Mouse (Mus musculus) ES-E14 (cell line): ENCODE measurements around the gene Glt28d2. TPM values are rescaled to one million over a fixed set of nuclear protein-coding genes. Genes with fewer than 3 reads are reported as not detected.
A peak's percentile ranks its signal among the peaks of the same experiment; 100 is the strongest.

Experiments
- DNase-seq: peaks from one replicate; pipeline ENCODE4 v3.0.0-alpha.2; 2013; ENCODE audit warnings: low read depth, low spot score
- H3K27ac ChIP-seq: 2 replicates; pipeline ENCODE4 v1.5.1; 2012; ENCODE audit warnings: low read depth, mild to moderate bottlenecking, low read length, moderate library complexity, mixed read lengths; ENCODE audit not compliant: poor library complexity, insufficient read depth, severe bottlenecking
- H3K36me3 ChIP-seq: 2 replicates; pipeline ENCODE4 v1.6.1; 2012; ENCODE audit warnings: mild to moderate bottlenecking, low read length, moderate library complexity, mixed read lengths; ENCODE audit not compliant: control insufficient read depth, poor library complexity, insufficient read depth, severe bottlenecking
- H3K4me1 ChIP-seq, 2 experiments: fragments of 150-350 bp in 1 of 2; sonication (generic) in 1 of 2; 2 replicates each; pipeline ENCODE4 v1.6.1; 2012; ENCODE audit warnings: low read length in 2 of 2, mild to moderate bottlenecking in 1 of 2, mixed read lengths in 1 of 2; ENCODE audit not compliant: control insufficient read depth in 2 of 2, insufficient read depth in 2 of 2, poor library complexity in 1 of 2
- H3K4me3 ChIP-seq, 2 experiments: fragments of 150-350 bp in 1 of 2; sonication (generic) in 1 of 2; 2 replicates each; pipeline ENCODE4 v1.5.1; 2012; ENCODE audit warnings: low read length in 2 of 2, low read depth in 1 of 2, mild to moderate bottlenecking in 1 of 2, mixed read lengths in 1 of 2; ENCODE audit not compliant: insufficient read depth in 1 of 2, poor library complexity in 1 of 2, severe bottlenecking in 1 of 2
- H3K9ac ChIP-seq: 2 replicates; pipeline ENCODE4 v1.6.1; 2012; ENCODE audit warnings: low read depth, mild to moderate bottlenecking, low read length, mixed read lengths; ENCODE audit not compliant: poor library complexity, insufficient read depth, severe bottlenecking
- H3K9me3 ChIP-seq: fragments of 150-350 bp; sonication (generic); 2 replicates; pipeline ENCODE4 v1.6.1; 2012; ENCODE audit warnings: low read depth, mild to moderate bottlenecking, low read length; ENCODE audit not compliant: control insufficient read depth, insufficient read depth
- CHD2 ChIP-seq: IDR thresholded peaks from 2 replicates; pipeline ENCODE4 v1.6.1; 2014; ENCODE audit warnings: mild to moderate bottlenecking, low read depth, low read length, inconsistent platforms
- HCFC1 ChIP-seq: IDR thresholded peaks from 2 replicates; pipeline ENCODE4 v1.6.1; 2012; ENCODE audit warnings: low read length, inconsistent platforms, borderline replicate concordance; ENCODE audit not compliant: insufficient read depth
- MAFK ChIP-seq: IDR thresholded peaks from 2 replicates; pipeline ENCODE4 v1.6.1; 2014; ENCODE audit warnings: mild to moderate bottlenecking, low read depth, low read length, inconsistent platforms; ENCODE audit not compliant: insufficient read depth
- ZC3H11A ChIP-seq: IDR thresholded peaks from 2 replicates; pipeline ENCODE4 v1.6.1; 2012; ENCODE audit warnings: low read depth, mild to moderate bottlenecking, inconsistent platforms, low read length, borderline replicate concordance
- ZNF384 ChIP-seq: IDR thresholded peaks from 2 replicates; pipeline ENCODE4 v1.6.1; 2012; ENCODE audit warnings: low read depth, low read length, inconsistent platforms
- in situ Hi-C, 2 experiments: fragments of 600-800 bp; cut with MboI; formaldehyde crosslinking; loops; one replicate each; pipeline ENCODE4 v1.15.1; 2025; ENCODE audit warnings: low sequenced_read_pairs in 2 of 2, inconsistent platforms in 1 of 2; ENCODE audit not compliant: unreplicated experiment in 2 of 2
- total RNA-seq: library from RNA; depleted of rRNA; stranded (reverse); fragments of 300-350 nt; gene quantifications from 2 replicates; pipeline ENCODE4 v1.2.3, GENCODE M21; 2012

Glt28d2 gene
- total RNA-seq, 1 experiment: 0.18 TPM

- Histone ChIP-seq H3K4me1 (no peaks in the 10 kb centered on the region), H3K4me3 (no peak overlapping the region), H3K36me3 (no peaks in the 10 kb centered on the region), H3K27ac (no peak overlapping the region), H3K9me3 (no peaks in the 10 kb centered on the region), H3K9ac (no peak overlapping the region)
- in situ Hi-C loops: no loop called here
- TF ChIP-seq ZNF384: no peak
- TF ChIP-seq CHD2: no peak
- no peak for TF ChIP-seq MAFK
- TF ChIP-seq ZC3H11A: no peak
- TF ChIP-seq HCFC1: no peak
- no peak for DNase-seq
These were observed 17.1 kb upstream of the Glt28d2 start for GRCm38 (mm10) chr3:85904371-85904770.

DNA sequence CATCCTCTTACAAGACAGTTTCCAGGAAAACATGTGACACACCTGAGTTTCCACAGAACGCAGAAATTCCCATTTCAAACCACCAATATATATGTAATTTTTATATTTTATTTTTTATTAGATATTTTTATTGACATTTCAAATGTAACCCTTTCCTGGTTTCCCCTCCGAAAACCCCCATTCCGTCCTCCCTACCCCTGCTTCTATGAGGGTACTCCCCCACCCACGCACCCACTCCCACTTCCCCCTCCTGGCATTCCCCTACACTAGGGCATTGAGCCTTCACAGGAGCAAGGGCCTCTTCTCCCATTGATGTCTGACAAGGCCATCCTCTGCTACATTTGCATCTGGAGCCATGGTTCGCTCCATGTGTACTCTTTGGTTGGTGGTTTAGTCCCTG lies 7.7 kb upstream of the Glt28d2 start:
- no peaks in the 10 kb centered on the region for H3K36me3 ChIP-seq
- H3K9ac ChIP-seq: no peak overlapping the region; the same call in 1 of the 2 replicates
- DNase-seq: no peak
- TF ChIP-seq CHD2 (no peak), ZC3H11A (no peak), HCFC1 (no peak), ZNF384 (no peak), MAFK (no peak)
- no peaks in the 10 kb centered on the region for H3K4me1 ChIP-seq
- H3K27ac ChIP-seq: no peak overlapping the region
- in situ Hi-C loops: no loop called here
- no peaks in the 10 kb centered on the region for H3K9me3 ChIP-seq
- no peak overlapping the region for H3K4me3 ChIP-seq

DNA sequence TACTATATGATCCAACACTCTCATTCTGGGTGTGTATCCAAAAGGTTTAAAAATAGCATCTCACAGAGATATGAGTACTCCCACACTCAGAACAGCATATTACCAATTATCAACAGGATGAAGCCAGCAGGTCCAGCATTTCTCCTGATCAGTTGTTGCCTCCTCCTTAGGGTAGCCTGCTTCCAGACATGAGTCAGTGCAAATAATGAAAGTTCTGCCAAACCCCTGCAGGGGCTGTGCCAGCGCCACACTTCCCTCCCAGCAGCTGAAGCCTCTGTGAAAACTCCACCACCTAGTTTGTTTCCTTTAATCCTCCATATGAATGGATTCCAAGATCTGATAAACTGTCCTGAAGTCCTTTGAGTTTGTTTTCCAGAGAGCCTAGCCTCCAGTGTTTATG lies 4.3 kb upstream of the Glt28d2 start:
- H3K9ac ChIP-seq: no peak overlapping the region
- H3K9me3 ChIP-seq: no peaks in the 10 kb centered on the region
- H3K4me1 ChIP-seq: peaks cover 0 to 8% of the 10 kb centered on the region in 2 experiments; a peak in 1 of 4 replicates
- in situ Hi-C loops: no loop called here
- DNase-seq: no peak
- no peaks in the 10 kb centered on the region for H3K36me3 ChIP-seq
- TF ChIP-seq MAFK: no peak
- no peak for TF ChIP-seq ZNF384
- TF ChIP-seq HCFC1: no peak
- no peak for TF ChIP-seq CHD2
- no peak for TF ChIP-seq ZC3H11A
- no peak overlapping the region for H3K27ac ChIP-seq
- H3K4me3 ChIP-seq: no peak overlapping the region

DNA sequence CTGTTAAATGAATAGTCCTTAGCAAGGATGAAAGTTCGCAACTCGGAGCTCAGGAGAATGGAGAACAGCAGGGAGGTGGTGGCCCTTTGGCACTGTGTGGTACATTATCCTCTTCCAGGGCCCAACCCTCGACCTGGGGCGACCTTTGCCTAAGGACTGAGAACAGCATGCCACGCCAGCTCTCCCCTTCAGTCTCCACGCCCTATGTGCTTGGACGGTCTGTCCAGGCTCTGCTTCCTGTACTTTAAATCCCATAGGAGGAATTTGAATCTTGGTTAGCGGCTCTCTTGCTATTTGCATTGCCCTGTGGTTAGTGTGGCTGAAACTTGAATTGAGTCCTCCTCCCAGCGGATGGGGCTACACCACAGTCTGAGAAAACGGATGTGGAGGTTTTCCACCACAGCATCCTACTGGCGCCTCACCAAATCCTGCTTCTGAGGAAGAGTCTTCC lies 930 bp upstream of the Glt28d2 start:
- peak overlapping the region; percentile 57 to 81; a peak in 3 of 4 replicates for H3K4me3 ChIP-seq
- no peaks in the 10 kb centered on the region for H3K9me3 ChIP-seq
- in situ Hi-C loops: no loop called here
- peaks cover 0 to 8% of the 10 kb centered on the region in 2 experiments; a peak in 1 of 4 replicates for H3K4me1 ChIP-seq
- H3K9ac ChIP-seq: no peak overlapping the region
- no peak for DNase-seq
- no peak overlapping the region for H3K27ac ChIP-seq
- H3K36me3 ChIP-seq: no peaks in the 10 kb centered on the region
- no peak for TF ChIP-seq ZNF384
- no peak for TF ChIP-seq HCFC1
- TF ChIP-seq CHD2: no peak
- no peak for TF ChIP-seq MAFK
- TF ChIP-seq ZC3H11A: no peak

GRCm38 (mm10) chr3:85886636-85887238 lies 579 bp downstream of the Glt28d2 start:
- TF ChIP-seq ZC3H11A: no peak
- no peak for DNase-seq
- in situ Hi-C loops: no loop called here

More at GRCm38 (mm10) chr3:85886636-85887238, 579 bp downstream of the Glt28d2 start:
- peak overlapping the region; percentile 67 for H3K9ac ChIP-seq
- H3K4me1 ChIP-seq: peaks cover 0 to 8% of the 10 kb centered on the region in 2 experiments; a peak in 1 of 4 replicates
- H3K4me3 ChIP-seq: peak overlapping the region; percentile 60 to 76
- H3K27ac ChIP-seq: no peak overlapping the region
- H3K36me3 ChIP-seq: no peaks in the 10 kb centered on the region
- H3K9me3 ChIP-seq: no peaks in the 10 kb centered on the region
